Mouse (Mus musculus) cerebellum, adult 2 months (tissue): ENCODE measurements around the gene Dirc2. TPM values are rescaled to one million over a fixed set of nuclear protein-coding genes. Genes with fewer than 3 reads are reported as not detected.

Experiments used
- DNase-seq, 2 experiments: peaks; one replicate each; pipeline ENCODE4 v3.0.0; 2021
- H3K27ac ChIP-seq: fragments of 200-500 bp; 2 replicates; pipeline ENCODE4 v1.5.1; 2012; ENCODE audit warnings: low read length, control low read depth, inconsistent platforms; ENCODE audit not compliant: insufficient read depth
- H3K27me3 ChIP-seq: fragments of 200-500 bp; 2 replicates; pipeline ENCODE4 v1.6.1; 2012; ENCODE audit warnings: inconsistent platforms, mild to moderate bottlenecking, low read length, moderate library complexity; ENCODE audit not compliant: control insufficient read depth, insufficient read depth
- H3K4me1 ChIP-seq: fragments of 200-500 bp; 2 replicates; pipeline ENCODE4 v1.6.1; 2011; ENCODE audit warnings: low read length; ENCODE audit not compliant: control insufficient read depth, insufficient read depth
- H3K4me3 ChIP-seq: fragments of 200-500 bp; replicated peaks from 2 replicates; pipeline ENCODE3; 2011; ENCODE audit warnings: mild to moderate bottlenecking, low read depth, low read length, control low read depth; ENCODE audit not compliant: insufficient read depth
- CTCF ChIP-seq: fragments of 200-500 bp; IDR thresholded peaks from 2 replicates; pipeline ENCODE4 v1.5.1; 2011; ENCODE audit warnings: low read depth, mild to moderate bottlenecking, control low read depth, low read length, moderate library complexity, borderline replicate concordance; ENCODE audit not compliant: insufficient read depth
- POLR2A ChIP-seq: fragments of 200-500 bp; IDR thresholded peaks from 2 replicates; pipeline ENCODE4 v1.6.1; 2011; ENCODE audit warnings: low read length, control low read depth, borderline replicate concordance; ENCODE audit not compliant: insufficient read depth
- WGBS: fragments of 180-500 bp; shearing (Covaris S2); methylation state at CpG from one replicate; pipeline ENCODE4 v1.1.7; 2018; 5-methylcytosine and 5-hydroxymethylcytosine counted together
- polyA plus RNA-seq: library from polyadenylated mRNA; depleted of rRNA; stranded (reverse); fragments of >200 nt; gene quantifications from 2 replicates; pipeline ENCODE4 v1.2.3, GENCODE M21; 2012

Dirc2 gene
- polyA plus RNA-seq, 1 experiment = 56.8 TPM

DNA sequence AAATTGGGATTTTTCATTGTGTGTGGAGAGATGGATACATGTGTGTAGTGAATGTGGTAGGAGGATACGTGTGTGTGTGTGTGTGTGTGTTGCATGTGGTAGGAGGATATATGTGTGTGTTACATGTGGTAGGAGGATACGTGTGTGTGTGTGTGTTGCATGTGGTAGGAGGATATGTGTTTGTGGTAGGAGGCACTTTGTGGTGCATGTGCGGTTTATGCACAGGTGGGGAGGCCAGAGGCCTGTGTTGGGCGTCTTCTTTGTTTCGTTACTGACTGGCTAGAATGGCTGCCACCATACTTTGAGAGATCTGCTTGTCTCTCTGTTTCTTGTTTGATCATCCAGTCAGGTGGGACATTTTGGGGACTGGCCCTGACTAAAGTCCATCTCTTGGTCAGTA is 27.5 kb downstream of the Dirc2 start:
- H3K27me3 ChIP-seq = no peaks in the 10 kb centered on the region
- no peak for DNase-seq
- TF ChIP-seq CTCF (no peak), POLR2A (no peak)
- WGBS = 94% methylated on average over 5 of the region's 5 CpGs
- peaks cover 10% of the 10 kb centered on the region for H3K4me1 ChIP-seq
- H3K4me3 ChIP-seq = no peak overlapping the region
- H3K27ac ChIP-seq = no peak overlapping the region

DNA sequence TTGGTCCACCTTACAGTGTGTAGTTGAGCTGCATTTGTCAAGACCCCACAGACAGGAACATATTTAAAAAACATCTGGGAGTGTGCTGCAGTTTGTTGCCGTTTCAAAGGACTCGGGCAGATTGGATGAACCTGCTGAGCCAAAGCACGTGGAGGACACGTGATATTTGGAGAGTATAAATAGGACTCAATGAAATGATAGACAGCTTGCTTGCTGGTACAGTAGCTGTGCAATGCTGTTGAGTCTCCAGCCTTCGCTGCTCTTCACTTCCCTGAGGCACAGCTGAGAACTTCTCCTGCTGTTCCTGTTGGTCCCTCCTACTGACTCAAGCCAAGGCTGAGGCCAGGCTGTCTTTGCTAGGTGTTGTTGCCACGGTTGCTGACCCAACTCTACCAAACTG is 28.2 kb downstream of the Dirc2 start:
- Histone ChIP-seq H3K4me3 (no peak overlapping the region), H3K27me3 (no peaks in the 10 kb centered on the region), H3K27ac (no peak overlapping the region), H3K4me1 (peaks cover 10% of the 10 kb centered on the region)
- TF ChIP-seq CTCF (no peak), POLR2A (no peak)
- no peak for DNase-seq
- WGBS = 44% methylated on average over 6 of the region's 6 CpGs

DNA sequence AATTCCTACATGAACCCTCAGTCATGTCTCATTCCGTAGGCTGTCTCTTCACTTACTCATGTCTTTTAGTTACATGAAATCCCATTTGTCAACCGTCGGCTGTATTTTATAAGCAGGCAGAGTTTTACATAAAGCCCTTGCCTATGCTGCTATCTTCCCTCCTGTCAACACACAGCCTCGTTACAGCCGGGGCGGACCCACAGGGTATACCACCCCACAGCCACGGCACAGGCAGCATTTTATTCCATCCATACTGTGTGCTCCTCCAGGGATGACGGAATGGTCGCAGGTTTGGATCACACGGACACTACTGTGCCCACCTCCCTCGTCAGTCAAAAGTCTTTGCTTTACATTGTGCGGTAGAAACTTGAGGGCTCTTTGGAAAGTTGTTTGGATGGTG is 28.8 kb downstream of the Dirc2 start:
- Histone ChIP-seq H3K4me1 (peaks cover 10% of the 10 kb centered on the region), H3K27me3 (no peaks in the 10 kb centered on the region), H3K27ac (no peak overlapping the region), H3K4me3 (no peak overlapping the region)
- TF ChIP-seq POLR2A (no peak), CTCF (no peak)
- DNase-seq = no peak
- WGBS = 90% methylated on average over 12 of the region's 12 CpGs

DNA sequence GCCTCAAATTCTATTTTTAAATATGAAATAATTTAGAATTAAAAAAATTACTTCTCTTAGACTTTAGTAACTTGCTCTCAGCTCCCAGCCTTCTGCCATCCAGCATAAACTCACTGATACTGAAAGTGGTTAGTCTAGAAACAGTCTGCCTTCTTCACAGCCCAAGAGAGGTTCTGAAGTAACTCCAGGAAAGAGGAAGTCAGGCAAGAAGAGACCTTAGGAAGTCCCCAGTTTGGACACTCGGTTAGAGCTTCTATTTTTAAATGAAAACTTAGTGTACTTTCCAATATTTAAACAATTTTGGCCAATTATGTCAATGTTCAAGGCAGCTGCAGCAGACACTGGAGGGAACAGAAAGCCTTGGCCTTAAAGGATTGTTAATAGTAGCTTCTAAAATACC is 29.6 kb downstream of the Dirc2 start:
- Histone ChIP-seq H3K4me3 (no peak overlapping the region), H3K27ac (no peak overlapping the region), H3K27me3 (no peaks in the 10 kb centered on the region), H3K4me1 (peaks cover 10% of the 10 kb centered on the region)
- 64% methylated on average over 1 of the region's 1 CpGs for WGBS
- TF ChIP-seq CTCF (no peak), POLR2A (no peak)
- no peak for DNase-seq

DNA sequence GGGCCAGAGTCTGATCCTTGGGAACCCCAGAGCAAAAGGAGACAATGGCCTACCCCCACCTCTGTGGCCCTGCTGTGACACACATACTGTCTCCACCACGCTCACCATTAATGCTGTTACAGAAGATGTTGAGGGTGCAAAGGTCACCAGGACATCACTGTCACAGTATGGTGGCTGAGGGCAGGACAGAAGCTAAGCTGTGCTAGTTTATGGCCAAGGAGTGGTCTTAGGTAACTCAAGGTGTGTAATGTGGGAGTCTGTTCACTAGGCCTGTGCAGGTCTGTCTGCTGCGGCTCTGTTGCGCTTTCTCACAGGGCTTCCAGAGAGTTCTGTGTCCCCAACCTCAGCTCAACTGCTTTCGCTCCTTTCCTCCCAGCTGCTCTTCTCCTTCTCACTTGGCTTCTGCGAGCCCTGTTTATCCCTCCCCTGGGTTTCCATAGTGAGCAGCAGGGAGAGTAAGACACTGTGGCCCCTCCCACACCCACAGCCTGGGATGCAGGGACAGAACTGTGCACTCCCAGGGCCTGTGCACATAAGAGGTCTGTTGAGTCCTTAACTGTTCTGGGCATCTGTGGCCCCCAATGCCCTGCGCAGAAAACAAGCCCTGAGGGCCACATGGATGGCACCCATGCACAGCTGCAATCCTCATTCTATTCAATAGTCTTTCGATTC is 30.9 kb downstream of the Dirc2 start:
- no peaks in the 10 kb centered on the region for H3K27me3 ChIP-seq
- WGBS = 76% methylated on average over 7 of the region's 7 CpGs
- H3K27ac ChIP-seq = no peak overlapping the region
- H3K4me1 ChIP-seq = peaks cover 10% of the 10 kb centered on the region
- H3K4me3 ChIP-seq = no peak overlapping the region
- no peak for DNase-seq
- TF ChIP-seq CTCF (no peak), POLR2A (no peak)

DNA sequence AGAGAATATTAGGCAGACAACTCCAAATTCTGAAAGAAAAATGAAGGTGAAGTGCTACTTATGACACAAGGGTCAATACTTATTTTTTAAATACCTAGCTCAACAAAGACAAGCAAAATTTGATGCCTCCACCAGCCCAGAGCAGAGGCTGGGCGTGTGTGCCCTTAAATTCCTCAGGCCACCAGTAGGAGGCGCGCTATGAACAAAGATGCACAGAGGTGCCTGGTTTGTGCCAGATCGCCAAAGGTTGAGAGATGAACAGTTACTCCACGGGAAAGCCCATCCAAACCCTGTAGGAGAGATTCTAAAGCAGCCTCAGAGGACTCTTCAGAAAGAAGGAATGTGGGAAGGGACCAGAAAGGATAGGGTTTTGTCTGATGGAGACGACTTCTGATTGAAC is 35.1 kb downstream of the Dirc2 start:
- WGBS = 23% methylated on average over 6 of the region's 6 CpGs
- peak; percentile 54 to 71 for DNase-seq
- TF ChIP-seq POLR2A = no peak
- peak; percentile 86 for TF ChIP-seq CTCF

DNA sequence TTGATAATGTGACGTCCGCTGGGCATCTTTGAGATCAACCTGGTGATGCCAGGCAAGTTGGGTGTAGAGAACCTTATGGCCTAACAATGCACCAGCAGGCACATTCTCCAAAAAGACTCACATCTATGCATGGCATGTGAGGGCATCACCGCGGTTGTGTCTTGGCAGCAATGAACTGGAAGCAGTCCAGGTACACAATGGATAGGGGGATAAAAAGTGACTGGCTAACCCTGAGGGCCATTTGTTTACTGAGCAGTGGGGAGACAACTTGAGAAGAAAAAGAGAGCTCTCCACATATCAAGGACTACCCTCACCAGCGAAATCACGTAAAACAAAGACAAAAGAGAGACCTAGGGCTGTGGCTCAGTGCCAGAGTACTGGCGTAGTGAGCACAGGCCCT is 37.1 kb downstream of the Dirc2 start:
- WGBS = 35% methylated on average over 7 of the region's 7 CpGs
- H3K4me3 ChIP-seq = no peak overlapping the region
- H3K27me3 ChIP-seq = no peaks in the 10 kb centered on the region
- H3K4me1 ChIP-seq = 0 out of 2 replicates have a peak, but pooled peaks cover 4% of the 10 kb centered on the region
- TF ChIP-seq POLR2A (no peak), CTCF (no peak)
- DNase-seq = peak in 1 of 2 experiments; percentile 30
- no peak overlapping the region for H3K27ac ChIP-seq

More for the DNA sequence above, 35.1 kb downstream of the Dirc2 start:
- H3K27me3 ChIP-seq = no peaks in the 10 kb centered on the region
- no peak overlapping the region for H3K27ac ChIP-seq
- no peak overlapping the region for H3K4me3 ChIP-seq
- H3K4me1 ChIP-seq = peaks cover 11% of the 10 kb centered on the region

DNA sequence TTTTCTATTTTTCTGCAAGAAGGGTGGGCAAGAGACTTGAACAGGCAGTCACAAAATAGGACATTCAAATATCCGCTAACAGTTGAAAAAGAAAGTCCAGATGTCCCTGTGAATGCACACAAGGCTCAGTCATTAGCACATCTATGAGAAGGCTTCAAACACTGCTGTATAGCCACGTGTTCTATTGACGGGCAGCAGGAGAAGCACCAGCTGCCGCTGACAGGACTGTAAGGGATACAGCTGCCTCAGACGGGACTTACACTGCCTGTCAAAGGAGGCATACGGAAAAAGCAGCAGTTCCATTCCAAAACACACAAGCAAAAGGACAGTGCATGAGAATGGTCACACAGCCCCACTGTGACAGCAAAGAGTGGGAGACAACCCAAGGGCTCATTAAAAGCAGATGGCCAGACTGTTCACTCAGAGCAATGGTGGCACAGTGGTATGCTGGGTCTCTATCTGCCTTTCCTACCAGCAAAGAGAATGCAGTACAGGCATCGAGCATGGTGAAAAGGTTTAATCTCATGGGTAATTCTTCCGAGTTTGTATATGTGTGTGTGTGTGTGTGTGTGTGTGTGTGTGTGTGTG is 39.9 kb downstream of the Dirc2 start:
- no peak for DNase-seq
- Histone ChIP-seq H3K4me1 (0 out of 2 replicates have a peak, but pooled peaks cover 4% of the 10 kb centered on the region), H3K27me3 (no peaks in the 10 kb centered on the region), H3K4me3 (no peak overlapping the region), H3K27ac (no peak overlapping the region)
- no peak for TF ChIP-seq POLR2A
- TF ChIP-seq CTCF = no peak
- 60% methylated on average over 8 of the region's 8 CpGs for WGBS
